Mouse (Mus musculus): ENCODE measurements at regions not wholly inside any gene's neighbourhood (a gene's known extent, or its start where the extent isn't known, plus 50 kb on each side); places are given as distances from the start of the nearest gene placed in this dataset.

- 50% methylated on average over 1 of the region's 1 CpGs for WGBS (ENCODE audit: insufficient replicate concordance)
- H3K9ac ChIP-seq: no peak overlapping the region
- H3K4me2 ChIP-seq: no peak overlapping the region
- H3K36me3 ChIP-seq: no peaks in the 10 kb centered on the region
- no peak for ATAC-seq (ENCODE audit: low read depth)
- no peak overlapping the region for H3K4me3 ChIP-seq (replicated peaks)
- no peak overlapping the region for H3K27ac ChIP-seq
- DNase-seq: no peak
- no peaks in the 10 kb centered on the region for H3K27me3 ChIP-seq
- H3K9me3 ChIP-seq (replicated peaks): no peaks in the 10 kb centered on the region
- H3K4me1 ChIP-seq (replicated peaks): no peaks in the 10 kb centered on the region
Measured at GRCm38 (mm10) chr7:142835319-142835718, 92.1 kb upstream of the Ins2 start.

GRCm38 (mm10) chr7:142830969-142831673, 87.9 kb upstream of the Ins2 start:
- 20% methylated on average over 2 of the region's 2 CpGs for WGBS (ENCODE audit: insufficient replicate concordance)
- no peak overlapping the region for H3K9ac ChIP-seq
- no peak overlapping the region for H3K4me2 ChIP-seq
- DNase-seq (no peak), ATAC-seq (ENCODE audit: low read depth) (no peak)
- no peaks in the 10 kb centered on the region for H3K36me3 ChIP-seq
- no peaks in the 10 kb centered on the region for H3K4me1 ChIP-seq (replicated peaks)
- H3K27me3 ChIP-seq: no peaks in the 10 kb centered on the region
- no peak overlapping the region for H3K27ac ChIP-seq
- no peak overlapping the region for H3K4me3 ChIP-seq (replicated peaks)
- H3K9me3 ChIP-seq (replicated peaks): no peaks in the 10 kb centered on the region

GRCm38 (mm10) chr7:142810711-142811110, 67.5 kb upstream of the Ins2 start:
- Histone ChIP-seq H3K9me3 (replicated peaks) (no peaks in the 10 kb centered on the region), H3K27me3 (no peaks in the 10 kb centered on the region), H3K4me1 (replicated peaks) (no peaks in the 10 kb centered on the region), H3K4me2 (no peak overlapping the region), H3K4me3 (replicated peaks) (no peak overlapping the region), H3K36me3 (no peaks in the 10 kb centered on the region), H3K9ac (no peak overlapping the region), H3K27ac (no peak overlapping the region)
- no peak for DNase-seq
- 47% methylated on average over 4 of the region's 4 CpGs for WGBS (ENCODE audit: insufficient replicate concordance)
- ATAC-seq (ENCODE audit: low read depth): no peak

- no peaks in the 10 kb centered on the region for H3K4me1 ChIP-seq (replicated peaks)
- WGBS (ENCODE audit: insufficient replicate concordance): 28% methylated on average over 6 of the region's 6 CpGs
Measured at GRCm38 (mm10) chr7:142799424-142799823, 56.2 kb upstream of the Ins2 start.

GRCm38 (mm10) chr7:142794481-142794880, 51.3 kb upstream of the Ins2 start:
- ATAC-seq (ENCODE audit: low read depth): no peak
- WGBS (ENCODE audit: insufficient replicate concordance): 38% methylated on average over 2 of the region's 2 CpGs

More at GRCm38 (mm10) chr7:142799424-142799823, 56.2 kb upstream of the Ins2 start:
- DNase-seq: peak; percentile 11
- Histone ChIP-seq H3K9me3 (replicated peaks) (no peaks in the 10 kb centered on the region), H3K27ac (no peak overlapping the region), H3K4me2 (no peak overlapping the region), H3K36me3 (no peaks in the 10 kb centered on the region), H3K9ac (no peak overlapping the region), H3K4me3 (replicated peaks) (no peak overlapping the region), H3K27me3 (0 out of 2 replicates have a peak, but pooled peaks cover 2% of the 10 kb centered on the region)
- no peak for ATAC-seq (ENCODE audit: low read depth)

More at GRCm38 (mm10) chr7:142794481-142794880, 51.3 kb upstream of the Ins2 start:
- H3K4me1 ChIP-seq (replicated peaks): no peaks in the 10 kb centered on the region
- 0 out of 2 replicates have a peak, but pooled peaks cover 2% of the 10 kb centered on the region for H3K27me3 ChIP-seq
- no peak overlapping the region for H3K27ac ChIP-seq
- H3K9ac ChIP-seq: no peak overlapping the region
- no peaks in the 10 kb centered on the region for H3K36me3 ChIP-seq
- H3K4me2 ChIP-seq: no peak overlapping the region
- no peaks in the 10 kb centered on the region for H3K9me3 ChIP-seq (replicated peaks)
- no peak overlapping the region for H3K4me3 ChIP-seq (replicated peaks)
- DNase-seq: no peak
